Mouse (Mus musculus) lung, postnatal 4 days (tissue): ENCODE results near the gene Unc13a.

Experiments
- DNase-seq, 2 experiments: peaks; one replicate each; pipeline ENCODE4 v3.0.0; 2021

Unc13a gene

DNA sequence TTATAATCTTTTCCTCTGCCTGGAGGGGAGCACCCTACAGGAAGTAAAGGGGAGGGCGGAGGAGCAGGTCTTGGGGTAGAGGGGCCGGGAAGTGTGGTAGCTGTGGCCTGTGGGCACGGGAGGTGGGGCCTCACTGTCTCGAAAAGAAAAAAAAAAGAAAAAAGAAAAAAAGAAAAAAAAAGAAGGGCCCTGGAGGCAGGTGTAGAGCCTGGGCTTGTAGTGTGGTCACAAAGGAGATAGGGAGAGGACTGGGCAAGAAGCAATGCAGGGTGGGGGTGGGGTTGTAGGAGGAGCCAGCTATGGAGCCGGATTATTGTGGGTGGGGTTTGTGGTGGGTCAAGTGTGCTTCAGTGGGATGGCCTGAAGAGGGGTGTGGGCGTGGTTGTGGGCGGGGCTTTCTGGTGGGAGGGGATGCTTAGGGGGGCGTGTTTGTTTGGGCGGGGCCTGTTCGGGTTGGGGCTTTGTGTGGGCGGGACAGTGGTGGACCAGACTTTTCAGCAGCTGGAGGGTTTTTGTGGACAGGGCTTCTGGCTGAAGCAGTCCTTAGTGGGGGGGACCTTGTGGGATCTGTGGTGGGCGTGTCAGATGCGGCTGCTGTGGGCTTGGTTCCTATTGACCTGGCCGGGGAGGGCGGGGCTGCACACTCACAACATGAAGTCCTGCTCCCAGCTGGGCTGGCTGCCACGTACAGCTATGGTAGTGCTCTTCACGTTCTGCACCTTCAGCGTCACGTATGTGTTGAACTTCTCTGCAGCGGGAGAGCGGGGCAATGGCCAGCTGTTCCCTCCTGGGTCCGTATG, 6.0 kb downstream of the Unc13a start:
- peak; percentile 77 to 80 for DNase-seq

DNA sequence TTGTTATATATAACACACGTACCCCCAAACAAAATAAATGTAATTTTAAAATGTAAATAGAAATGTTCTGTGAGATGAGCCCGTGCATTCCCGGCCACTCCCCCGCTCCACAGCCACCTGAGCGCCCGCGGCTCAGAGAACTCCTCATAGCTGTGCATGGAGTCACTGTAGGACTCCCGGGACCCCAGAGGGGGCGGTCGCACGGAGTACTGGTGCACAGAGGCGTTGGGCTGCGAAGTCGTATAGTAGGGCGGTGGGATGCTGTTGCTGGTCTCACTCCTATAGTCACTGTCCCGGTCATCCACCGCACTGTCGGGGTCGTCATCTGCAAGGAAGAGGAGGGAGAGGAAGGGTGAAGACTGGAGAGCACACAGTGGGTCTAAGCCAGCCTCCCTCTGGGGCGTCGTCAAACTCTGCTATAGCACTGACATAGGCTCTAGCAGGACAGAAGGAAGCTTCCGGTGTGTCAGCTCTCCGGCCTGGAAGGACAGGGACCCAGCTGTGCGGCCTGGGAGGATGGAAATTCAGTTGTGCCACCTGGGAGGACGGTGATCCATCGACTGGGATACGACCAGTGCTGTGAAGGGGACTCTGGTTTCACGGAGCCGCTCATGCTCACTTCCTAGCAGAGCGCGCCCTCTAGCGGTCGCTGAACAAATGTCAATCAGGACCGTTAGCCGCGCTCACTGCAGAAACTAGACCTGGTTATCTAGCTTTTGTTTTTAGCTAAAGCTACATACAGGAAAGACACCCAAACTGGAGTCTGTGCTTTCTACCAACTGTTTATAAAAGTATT, 11.0 kb downstream of the Unc13a start:
- peak; percentile 80 to 89 for DNase-seq

DNA sequence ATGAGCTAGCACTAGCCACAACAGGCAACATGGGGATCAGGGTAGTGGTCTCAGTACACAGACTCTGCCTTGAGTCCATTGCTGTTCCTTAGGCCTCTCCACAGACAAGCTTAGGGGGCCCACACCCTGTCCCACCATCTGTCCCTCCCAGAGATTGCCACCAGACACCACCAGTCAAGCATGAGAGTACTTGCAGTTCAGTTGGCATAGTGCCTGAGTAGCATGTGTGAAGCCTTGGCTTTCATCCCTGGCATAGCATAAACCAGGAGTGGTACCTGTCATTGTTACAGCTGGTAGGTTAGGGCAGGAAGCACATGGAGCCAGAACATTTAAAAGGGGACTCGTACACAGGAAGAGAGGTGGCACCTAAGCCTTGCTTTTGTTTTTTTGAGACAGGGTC, 11.8 kb downstream of the Unc13a start:
- DNase-seq: no peak

DNA sequence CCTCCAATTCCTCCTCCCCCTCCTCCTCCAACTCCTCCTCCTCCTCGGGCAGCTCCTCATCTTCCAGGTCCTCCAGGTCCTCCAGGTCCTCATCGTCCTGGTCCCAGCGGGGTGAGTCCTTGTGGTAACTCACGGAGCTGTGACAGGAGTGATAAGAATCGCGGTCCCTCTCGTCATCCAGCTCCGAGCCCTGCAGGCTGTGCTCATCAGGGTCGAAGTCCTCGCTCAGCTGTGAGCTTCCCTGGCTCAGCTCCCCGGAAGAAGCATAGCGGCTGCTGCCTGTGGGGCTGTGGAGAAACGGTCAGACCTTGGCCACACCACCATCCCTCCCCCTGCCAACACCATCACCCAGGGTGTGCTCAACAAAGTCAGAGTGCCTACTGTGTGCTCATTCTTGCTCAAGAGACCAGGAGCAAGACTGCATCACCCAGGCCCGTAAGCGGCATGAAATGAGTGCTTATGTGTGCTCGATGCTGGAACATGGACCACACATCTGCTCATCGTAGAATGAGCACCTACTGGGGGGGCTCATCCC, 13.0 kb downstream of the Unc13a start:
- no peak for DNase-seq

DNA sequence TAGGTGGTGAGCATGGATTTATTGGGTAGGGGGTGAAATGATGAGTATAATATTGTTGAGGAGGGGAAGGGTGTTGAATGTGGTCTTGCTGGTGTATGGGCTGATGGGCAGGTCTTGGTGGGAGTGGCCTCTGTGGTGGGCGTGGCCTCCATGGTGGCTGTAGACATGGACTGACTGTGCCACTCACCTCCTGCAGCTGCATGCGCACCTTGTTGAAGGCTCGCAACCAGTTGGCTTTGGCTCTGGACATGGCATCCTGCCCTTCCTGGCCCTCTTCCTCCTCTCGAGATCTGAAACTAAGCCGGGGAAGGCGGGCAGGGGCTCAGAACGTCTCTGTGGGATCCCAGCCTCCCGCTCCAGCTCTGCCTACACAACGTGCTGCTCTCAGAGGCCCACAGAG, 13.7 kb downstream of the Unc13a start:
- no peak for DNase-seq

DNA sequence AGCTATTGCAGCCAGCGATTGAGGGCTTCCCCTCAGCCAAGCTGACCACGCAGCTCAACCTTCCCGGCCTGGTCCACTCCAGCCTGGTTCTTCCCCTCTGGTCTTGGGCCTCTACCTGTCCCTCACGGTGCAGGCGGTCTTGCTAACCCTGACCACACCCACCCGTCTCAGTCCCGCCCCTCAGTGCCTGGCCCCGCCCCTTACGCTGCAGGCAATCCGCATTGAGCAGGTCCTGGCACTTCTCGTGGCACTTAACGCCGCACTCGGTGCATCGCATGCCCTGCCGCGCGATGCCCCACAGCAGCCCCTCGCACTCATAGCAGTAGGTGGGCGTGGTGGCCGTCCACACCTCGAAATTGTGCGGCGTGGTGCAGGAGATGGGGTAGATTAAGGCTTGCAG, 17.0 kb downstream of the Unc13a start:
- DNase-seq: peak in 1 of 2 experiments; percentile 51

DNA sequence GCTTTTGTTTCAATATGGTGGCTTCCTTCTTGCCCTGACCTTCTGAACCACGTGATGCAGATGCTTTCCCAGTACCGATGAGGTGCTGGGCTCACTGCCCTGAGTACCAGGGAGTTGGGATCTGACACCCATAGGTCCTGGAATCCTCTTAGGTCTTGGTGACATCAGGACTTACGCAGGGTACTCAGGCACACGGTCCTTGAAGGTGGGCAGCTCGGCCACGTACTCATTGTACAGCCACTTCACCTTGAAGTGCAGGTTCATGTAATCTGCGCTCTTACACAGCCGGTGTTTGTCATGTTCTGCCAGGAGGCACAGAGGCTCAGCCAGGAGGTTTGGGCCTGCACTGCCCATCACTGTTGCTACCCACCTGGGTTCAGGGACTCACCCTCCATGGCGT, 26.0 kb downstream of the Unc13a start:
- no peak for DNase-seq

DNA sequence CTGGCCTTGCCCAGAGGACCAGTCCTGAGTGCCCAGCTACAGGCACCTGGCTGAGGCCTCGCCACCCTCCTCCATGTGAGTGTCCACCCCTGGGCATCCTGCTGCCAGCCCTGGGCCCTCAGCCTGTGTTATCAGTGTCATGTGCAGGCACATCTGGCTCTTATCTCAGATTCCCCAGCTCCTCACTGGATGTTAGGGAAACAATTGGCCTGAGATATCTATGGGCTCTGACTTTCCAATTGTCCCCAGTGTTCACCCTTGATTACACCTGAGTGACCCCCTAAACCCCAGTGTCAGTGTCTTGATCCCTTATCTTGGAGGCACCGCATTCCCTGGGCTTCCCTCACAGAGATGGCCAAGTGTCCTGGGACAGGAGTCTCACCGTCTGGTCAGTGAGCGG, 32.2 kb downstream of the Unc13a start:
- no peak for DNase-seq

DNA sequence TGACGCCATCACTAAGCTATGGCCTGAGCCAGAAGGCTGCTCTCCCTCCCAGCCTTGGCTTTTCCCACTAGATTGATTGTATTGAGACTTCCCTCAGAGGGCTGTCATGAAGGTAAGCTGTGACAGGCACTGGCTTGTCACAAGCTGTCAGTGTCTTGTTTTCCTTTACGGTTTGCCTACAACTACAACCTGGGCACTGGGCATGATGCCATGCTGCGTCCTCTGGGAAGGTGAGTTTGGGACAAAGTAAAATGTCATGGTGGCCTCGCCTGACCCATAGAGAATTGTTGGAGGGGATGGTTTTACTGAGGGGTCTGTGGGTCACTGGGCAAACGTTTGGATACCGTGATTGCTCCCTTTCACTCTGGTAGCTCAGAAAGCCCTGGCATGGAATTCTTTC, 33.2 kb downstream of the Unc13a start:
- DNase-seq: no peak

DNA sequence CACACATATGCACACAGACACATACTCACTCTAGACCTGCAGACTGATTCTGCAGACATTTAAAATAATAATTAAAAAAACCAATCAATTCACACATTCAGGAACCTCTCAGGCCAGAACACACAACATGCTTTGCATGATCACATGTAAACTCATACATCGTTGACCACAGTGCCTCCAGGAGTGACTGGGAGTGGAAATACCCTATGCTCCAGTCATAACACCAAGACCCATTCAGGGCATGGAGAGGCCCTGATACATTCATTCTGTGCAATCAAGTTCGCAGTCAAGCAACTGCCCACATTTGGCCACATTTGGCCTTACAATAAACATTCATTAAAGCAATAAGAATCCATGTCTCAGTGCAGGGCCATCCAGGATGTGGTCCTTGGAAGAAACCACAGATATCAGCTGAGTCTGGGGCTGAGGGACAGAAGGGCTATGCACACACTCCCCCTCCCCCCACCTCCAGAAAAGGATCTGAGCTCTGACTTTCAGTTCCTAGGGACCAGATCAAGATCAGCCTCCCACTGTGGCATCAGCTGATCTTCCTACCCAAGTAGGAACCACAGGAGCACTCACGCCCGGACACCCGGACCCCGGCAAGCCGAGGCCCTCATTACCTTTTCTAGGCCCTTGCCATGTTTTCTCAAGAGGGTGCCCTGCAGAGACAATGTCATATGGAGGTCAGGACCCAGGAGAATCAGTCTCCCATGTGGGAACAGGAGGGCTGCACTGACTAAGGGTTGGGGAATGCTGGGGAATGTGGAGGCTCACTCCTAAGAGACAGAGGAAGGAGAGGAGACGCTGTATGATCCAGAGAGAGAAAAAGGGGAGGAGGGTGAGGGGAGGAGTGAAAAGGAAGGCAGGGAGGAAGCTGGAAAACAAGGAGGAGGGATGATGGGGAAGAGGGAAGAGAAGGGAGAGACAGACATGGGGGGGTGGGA, 34.1 kb downstream of the Unc13a start:
- no peak for DNase-seq

DNA sequence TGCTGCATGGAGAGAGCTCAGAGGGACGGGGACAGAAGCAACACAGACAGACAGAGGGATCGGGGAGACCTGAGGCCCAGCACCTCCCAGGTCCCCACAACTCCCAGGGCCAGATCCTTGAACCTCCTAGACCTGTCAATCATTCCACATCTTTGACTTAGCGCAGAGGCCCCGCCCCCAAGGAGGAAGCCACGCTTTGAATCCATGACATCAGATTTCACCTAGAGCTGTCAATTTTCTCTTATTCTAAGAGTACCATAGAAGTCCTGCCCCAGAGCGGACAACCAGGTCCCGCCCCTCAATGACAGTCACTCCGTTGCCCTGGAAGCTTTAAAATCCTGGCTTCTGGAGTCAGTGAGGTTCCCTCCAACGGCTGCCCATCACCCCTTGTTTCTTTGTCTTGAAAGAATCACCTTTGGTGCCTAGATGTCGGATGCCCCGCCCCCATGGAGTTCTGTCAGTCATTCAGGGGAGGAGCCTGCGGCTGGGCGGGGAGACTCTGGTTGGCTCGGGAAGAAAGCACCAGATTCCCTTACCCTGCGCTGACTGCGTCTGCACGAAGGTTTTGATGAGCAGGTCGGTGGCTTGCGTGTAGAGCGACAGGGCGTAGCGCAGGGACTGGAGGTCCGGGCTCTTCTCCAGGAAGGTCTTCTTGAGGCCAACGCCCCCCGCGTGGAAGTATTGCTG, 37.4 kb downstream of the Unc13a start:
- peak; percentile 54 to 69 for DNase-seq

DNA sequence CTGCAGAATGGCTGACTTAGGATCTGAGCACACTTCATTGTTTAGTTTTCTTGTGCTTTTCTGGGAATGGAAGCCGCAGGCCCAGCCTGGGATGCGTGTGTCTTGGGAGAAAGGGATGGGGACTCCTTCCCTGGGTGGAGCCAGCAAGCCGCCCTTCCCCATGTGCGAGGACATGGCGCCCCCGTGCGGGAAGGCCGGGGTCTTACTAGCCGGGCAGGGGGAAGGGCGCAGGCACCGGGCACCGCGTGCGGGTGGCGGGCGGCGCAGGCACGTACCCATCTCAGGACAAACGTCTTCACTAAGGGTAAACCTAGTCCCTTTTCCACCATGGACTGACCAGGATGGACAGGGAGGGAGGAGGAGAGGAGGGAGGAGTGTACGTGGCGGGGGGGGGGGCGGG, 38.4 kb downstream of the Unc13a start:
- DNase-seq: peak; percentile 66 to 80

DNA sequence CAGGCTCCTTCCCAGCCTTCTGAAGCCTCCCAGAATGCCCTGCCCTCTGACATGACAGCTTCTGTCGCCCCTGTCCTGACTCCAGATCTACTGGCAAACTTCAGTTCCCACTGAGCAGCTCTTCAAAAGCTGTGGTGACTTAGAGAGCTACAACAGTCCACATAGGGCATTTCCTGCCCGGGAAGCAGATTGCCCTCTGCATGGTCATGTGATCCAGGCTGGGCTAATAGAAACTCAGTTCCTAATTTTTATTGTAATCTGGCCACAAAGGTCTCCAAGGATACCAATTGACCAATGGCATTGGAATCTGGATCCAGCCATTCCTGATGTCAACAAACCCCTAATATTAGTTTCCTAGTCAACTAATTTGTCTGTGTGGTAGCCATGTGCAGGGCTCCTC, 39.7 kb downstream of the Unc13a start:
- no peak for DNase-seq

DNA sequence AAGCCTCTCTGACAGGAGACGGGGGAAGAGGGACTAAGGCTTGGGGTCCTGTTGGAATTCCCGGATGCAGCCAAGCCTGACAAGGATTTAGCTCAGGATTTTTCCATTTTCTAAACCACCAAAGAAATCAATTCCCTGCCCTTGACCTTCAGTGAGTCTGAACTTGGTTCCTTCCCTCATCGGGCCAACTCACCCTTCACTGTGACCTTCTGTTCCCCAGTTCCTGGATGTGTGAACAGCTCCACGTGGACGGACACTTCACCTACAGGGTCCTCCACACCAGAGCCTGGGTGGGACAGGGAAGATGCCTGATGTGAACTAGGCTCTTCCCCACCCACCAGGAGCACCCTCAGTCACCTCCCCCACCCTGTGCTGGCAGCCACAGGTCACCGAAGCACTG, 40.8 kb downstream of the Unc13a start:
- DNase-seq: no peak

DNA sequence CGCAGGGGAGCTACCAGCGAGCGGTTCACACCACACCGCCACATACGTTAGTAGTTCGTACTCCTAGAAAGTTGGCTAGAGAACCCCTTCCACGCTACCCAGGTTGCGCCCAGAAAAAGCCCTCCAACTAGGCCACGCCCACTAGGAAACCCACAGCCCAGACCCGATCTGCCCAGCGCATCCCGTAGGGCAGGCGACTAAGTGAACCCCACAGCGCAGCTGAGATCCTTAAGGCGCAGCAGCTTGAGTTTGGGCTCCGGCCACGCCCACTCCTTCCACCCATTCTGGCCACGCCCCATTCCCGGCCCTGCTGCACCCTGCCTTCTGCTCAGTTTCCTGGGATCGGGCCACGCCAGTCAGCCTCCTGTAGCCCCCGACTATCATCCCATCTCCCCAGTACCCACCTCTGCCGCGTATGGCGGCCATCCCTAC, 41.8 kb downstream of the Unc13a start:
- DNase-seq: peak; percentile 57 to 69

DNA sequence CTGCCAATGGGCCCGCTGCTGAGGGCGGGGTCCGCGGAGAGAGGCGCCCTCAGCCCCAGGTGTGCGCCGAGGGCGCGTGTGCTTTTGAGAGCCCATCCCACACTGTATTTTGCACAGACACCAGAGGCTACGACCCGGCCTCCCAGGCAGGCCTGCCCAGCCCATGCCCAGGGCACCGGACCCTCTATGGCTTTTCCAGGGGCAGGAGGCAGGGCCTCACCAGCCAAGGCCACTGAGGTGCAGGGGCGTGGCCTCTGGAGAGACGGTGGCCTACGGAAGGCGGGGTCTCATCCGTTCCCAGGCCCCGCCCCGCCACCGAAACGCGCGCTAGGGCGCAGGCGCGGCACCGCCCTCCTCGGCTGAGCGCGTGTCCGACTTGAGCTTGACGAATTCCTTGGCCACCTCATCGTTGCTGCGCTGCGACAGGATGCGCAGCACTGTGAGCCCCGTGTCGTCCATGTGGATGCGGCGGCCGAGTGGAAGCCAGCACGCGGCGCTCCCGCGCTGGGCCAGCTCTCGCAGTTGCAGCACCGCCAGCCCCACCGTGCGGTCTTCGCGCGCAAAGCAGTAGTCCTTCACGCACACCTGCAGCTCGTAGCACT, 42.4 kb downstream of the Unc13a start:
- peak; percentile 97 for DNase-seq

DNA sequence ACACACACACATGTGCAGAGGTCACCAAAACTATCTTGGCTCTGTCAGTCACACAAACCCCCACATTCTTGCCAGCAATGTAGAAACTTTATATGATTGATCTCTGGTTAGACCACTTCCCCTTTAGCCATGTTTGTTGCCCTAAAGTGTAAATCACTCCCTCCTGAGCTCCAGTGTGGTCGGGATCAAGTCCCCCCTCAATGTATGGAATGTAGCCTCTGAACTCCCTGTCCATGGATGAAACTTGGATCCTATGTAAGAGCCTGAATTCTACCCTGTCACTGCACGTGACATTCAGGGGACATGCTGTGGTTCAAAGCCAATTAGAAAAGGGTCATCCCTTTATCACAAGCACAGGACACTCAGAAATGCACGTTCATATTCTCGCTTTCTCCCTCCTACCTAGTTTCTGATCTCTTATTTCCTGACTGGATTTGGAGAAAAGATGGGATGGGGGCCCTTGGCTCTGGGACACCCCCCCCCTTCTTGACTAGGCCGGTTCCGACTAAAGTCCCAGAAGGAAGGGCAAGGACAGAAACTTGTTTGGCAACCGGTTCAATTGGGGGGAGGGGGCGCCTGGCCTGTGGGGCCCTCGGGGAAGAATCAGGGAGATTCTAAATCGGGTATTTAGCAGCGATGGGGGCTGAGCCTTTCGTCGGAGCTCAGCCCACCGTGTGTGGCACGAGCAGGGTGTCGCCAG, 43.0 kb downstream of the Unc13a start:
- peak in 1 of 2 experiments; percentile 13 for DNase-seq

DNA sequence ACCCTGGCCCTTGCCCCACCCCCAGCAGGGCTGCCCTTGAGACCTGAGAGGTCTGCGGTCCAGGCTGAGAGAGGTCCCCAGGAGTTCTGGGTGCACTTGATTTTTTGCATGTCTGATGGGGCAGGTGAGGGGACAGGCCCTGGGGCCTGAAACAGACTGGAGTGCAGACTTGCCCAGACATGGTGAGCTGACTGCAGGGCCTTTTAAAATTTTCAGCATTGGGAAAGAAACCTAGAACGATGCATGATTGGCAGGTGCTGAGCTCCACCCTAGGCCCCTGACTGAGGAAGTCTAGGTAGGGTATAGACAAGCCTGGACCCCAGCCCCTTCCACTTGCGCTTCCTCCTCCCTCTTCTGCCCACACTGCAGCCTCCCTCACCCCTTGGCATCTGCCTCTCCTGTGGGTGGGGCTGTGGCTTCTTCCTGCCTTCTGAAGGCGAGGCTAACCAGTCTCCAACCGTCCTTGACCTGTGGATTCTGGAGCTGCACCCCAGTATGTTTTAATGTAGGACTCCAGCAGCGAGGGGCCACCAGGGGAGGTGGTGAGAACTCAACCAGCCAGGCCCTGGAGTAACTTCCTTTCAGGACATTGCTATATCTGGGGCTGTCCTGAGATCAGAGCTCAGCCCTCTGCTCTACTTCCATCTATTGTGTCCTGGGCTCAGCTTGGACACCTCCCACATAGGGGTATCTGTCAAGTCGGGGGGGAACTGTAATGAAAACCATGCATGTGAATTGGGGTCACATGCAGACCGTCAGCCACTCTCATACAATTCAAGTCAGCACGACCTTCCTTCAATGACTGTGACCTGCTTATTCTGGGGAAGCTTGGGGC, 44.1 kb downstream of the Unc13a start:
- peak; percentile 44 to 54 for DNase-seq

DNA sequence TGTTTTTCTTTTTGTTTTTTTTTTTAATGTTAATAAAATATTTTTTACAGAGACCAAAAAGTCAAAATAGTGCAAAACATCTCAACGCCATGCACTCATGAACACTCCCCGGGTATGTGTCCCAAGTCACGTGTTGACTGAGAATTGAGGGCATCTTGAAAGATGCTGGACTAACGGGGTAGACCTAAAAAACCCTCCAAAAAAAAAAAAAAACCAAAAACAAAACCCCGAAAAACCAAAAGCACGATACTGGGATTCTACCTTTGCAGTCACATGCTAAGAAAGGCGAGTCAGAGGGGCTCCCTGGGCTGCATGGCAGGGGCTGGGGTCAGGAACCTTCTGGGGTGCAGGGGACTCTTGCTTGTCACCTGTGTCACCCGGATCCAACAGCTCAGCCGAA, 44.8 kb downstream of the Unc13a start:
- no peak for DNase-seq

DNA sequence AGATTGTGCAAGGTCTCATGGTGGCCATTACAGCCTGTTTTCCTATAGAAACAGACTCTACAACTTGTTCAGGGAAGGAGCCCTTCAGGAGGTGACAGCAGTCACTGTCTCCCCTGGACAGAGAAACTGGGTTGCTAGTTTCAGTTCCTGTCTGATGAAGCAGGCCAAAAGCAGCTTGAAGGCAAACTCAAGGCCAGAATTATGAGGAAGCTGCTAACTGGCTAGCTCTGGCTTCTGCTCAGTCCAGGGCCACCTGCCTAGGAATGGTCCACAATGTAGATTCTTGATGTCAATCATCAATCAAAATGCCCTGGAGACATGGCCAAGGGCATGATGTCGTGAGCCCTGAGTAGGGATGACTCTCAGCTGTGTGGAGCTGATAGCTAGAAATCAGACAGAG, 46.5 kb downstream of the Unc13a start:
- DNase-seq: peak in 1 of 2 experiments; percentile 28
